ENCODE assay signal across 14 mouse cellular contexts in genomic region chr7:44536590-44536968, GRCm38 (mm10). TPM values are rescaled to one million over a fixed set of nuclear protein-coding genes. Genes with fewer than 3 reads are reported as not detected.
DNase-seq lines count a peak whose midpoint lies in the region; ATAC-seq lines count a peak whose summit lies in the region.
"Had no signal": no experiment of that assay in that cellular context is flagged by ENCODE, and none has a peak within 500 bp of the region (broad histone marks: within the 10 kb centered on the region; RNA-seq: fewer than 3 reads in every experiment).

No protein-coding gene starts in this region.

- H3K36me3 ChIP-seq in forebrain, embryonic 14.5 days (ENCODE audit: control insufficient read depth, insufficient read depth, low read length) = peaks cover 82% of the 10 kb centered on the region
- peaks cover 95% of the 10 kb centered on the region for H3K36me3 ChIP-seq in forebrain, embryonic 13.5 days (ENCODE audit: poor library complexity, severe bottlenecking)
- H3K36me3 ChIP-seq in intestine, embryonic 15.5 days = peaks cover 57% of the 10 kb centered on the region

- H3K4me3 ChIP-seq in forebrain, embryonic 14.5 days (ENCODE audit: low read depth, low read length) = no peak overlapping the region
- no peak overlapping the region for H3K4me3 ChIP-seq in forebrain, embryonic 13.5 days
- H3K4me3 ChIP-seq in intestine, embryonic 15.5 days (replicated peaks) = no peak overlapping the region
- H3K4me3 ChIP-seq: heart, adult 2 months; lung, embryonic 15.5 days had no signal

- H3K9ac ChIP-seq in forebrain, embryonic 14.5 days (ENCODE audit: low read length) = 0 out of 2 replicates have a peak overlapping the region, but pooled peaks have one; percentile 5
- no peak overlapping the region for H3K9ac ChIP-seq in forebrain, embryonic 13.5 days
- H3K9ac ChIP-seq in intestine, embryonic 15.5 days = no peak overlapping the region
- H3K9ac ChIP-seq: lung, embryonic 15.5 days had no signal

- no peaks in the 10 kb centered on the region for H3K4me1 ChIP-seq in forebrain, embryonic 14.5 days (ENCODE audit: control insufficient read depth, insufficient read depth, low read length)
- no peaks in the 10 kb centered on the region for H3K4me1 ChIP-seq in forebrain, embryonic 13.5 days
- no peaks in the 10 kb centered on the region for H3K4me1 ChIP-seq in intestine, embryonic 15.5 days (replicated peaks)
- H3K4me1 ChIP-seq: lung, embryonic 15.5 days had no signal

- H3K27me3 ChIP-seq in forebrain, embryonic 14.5 days (replicated peaks; ENCODE audit: control insufficient read depth, insufficient read depth, low read length) = no peaks in the 10 kb centered on the region
- H3K27me3 ChIP-seq in forebrain, embryonic 13.5 days = no peaks in the 10 kb centered on the region
- no peaks in the 10 kb centered on the region for H3K27me3 ChIP-seq in intestine, embryonic 15.5 days (replicated peaks)
- H3K27me3 ChIP-seq: lung, embryonic 15.5 days had no signal

- no peak overlapping the region for H3K27ac ChIP-seq in forebrain, embryonic 14.5 days (ENCODE audit: low read depth, low read length)
- no peak overlapping the region for H3K27ac ChIP-seq in forebrain, embryonic 13.5 days
- H3K27ac ChIP-seq in intestine, embryonic 15.5 days = no peak overlapping the region
- H3K27ac ChIP-seq: heart, adult 2 months; lung, embryonic 15.5 days had no signal

- WGBS in forebrain, embryonic 14.5 days = 85% methylated on average over 6 of the region's 6 CpGs
- WGBS in forebrain, embryonic 13.5 days = 79% methylated on average over 6 of the region's 6 CpGs
- WGBS in intestine, embryonic 15.5 days = 85% methylated on average over 6 of the region's 6 CpGs

- DNase-seq in forebrain, embryonic 14.5 days (ENCODE audit: low spot score) = no peak
- peak; percentile 46 for DNase-seq in layer of hippocampus, adult 9-11 months
- no peak for DNase-seq in layer of hippocampus, adult 9-10 months (ENCODE audit: low spot score)
- DNase-seq in cerebellum, postnatal 25 days = peak; percentile 83 to 94
- DNase-seq in lung, postnatal 14 days = peak; percentile 72
- no peak for DNase-seq in spleen, postnatal 4 days (ENCODE audit: low spot score in 2 of 2)
- DNase-seq: layer of hippocampus, postnatal 36 days had no signal

- no peak for ATAC-seq in forebrain, embryonic 14.5 days
- ATAC-seq in forebrain, embryonic 13.5 days = no peak
- no peak for ATAC-seq in intestine, embryonic 15.5 days

- no peaks in the 10 kb centered on the region for H3K9me3 ChIP-seq in forebrain, embryonic 14.5 days (replicated peaks; ENCODE audit: control insufficient read depth, low read length)
- H3K9me3 ChIP-seq in forebrain, embryonic 13.5 days (replicated peaks) = no peaks in the 10 kb centered on the region
- H3K9me3 ChIP-seq in intestine, embryonic 15.5 days = no peaks in the 10 kb centered on the region
- H3K9me3 ChIP-seq: lung, embryonic 15.5 days had no signal

- H3K4me2 ChIP-seq in forebrain, embryonic 14.5 days (ENCODE audit: low read length) = no peak overlapping the region
- no peak overlapping the region for H3K4me2 ChIP-seq in forebrain, embryonic 13.5 days
- H3K4me2 ChIP-seq in intestine, embryonic 15.5 days (replicated peaks) = no peak overlapping the region
- H3K4me2 ChIP-seq: lung, embryonic 15.5 days had no signal

RNA-seq across cellular contexts. Expression of gene Spib, which starts 4.7 kb away (rescaled TPM):
- polyA plus RNA-seq in forebrain, embryonic 14.5 days (2014; fragmentation: Nextera tagmentation; extraction: Ambion mirVana) = not detected in 2 replicates
- polyA plus RNA-seq in forebrain, embryonic 13.5 days (2015; fragmentation: Nextera tagmentation; extraction: Ambion mirVana) = not detected in 2 replicates
- 0.25 and 0.43 TPM in 2 replicates for polyA plus RNA-seq in intestine, embryonic 15.5 days (2015; fragmentation: Nextera tagmentation; extraction: Ambion mirVana)
- polyA plus RNA-seq: embryonic facial prominence, embryonic 11.5 days; neural tube, embryonic 11.5 days; stomach, embryonic 14.5 days had no signal

RNA-seq across cellular contexts. Expression of gene Pold1, which starts 12.1 kb away (rescaled TPM):
- 32.6 and 33.0 TPM in 2 replicates for polyA plus RNA-seq in forebrain, embryonic 14.5 days (2014; fragmentation: Nextera tagmentation; extraction: Ambion mirVana)
- polyA plus RNA-seq in forebrain, embryonic 13.5 days (2015; fragmentation: Nextera tagmentation; extraction: Ambion mirVana) = 77.8 and 89.7 TPM in 2 replicates
- polyA plus RNA-seq in intestine, embryonic 15.5 days (2015; fragmentation: Nextera tagmentation; extraction: Ambion mirVana) = 72.0 and 76.0 TPM in 2 replicates

RNA-seq across cellular contexts. Expression of gene Mybpc2, which starts 12.1 kb away (rescaled TPM):
- 0.10 TPM in 2 replicates for polyA plus RNA-seq in forebrain, embryonic 14.5 days (2014; fragmentation: Nextera tagmentation; extraction: Ambion mirVana)
- 0.13 and 0.14 TPM in 2 replicates for polyA plus RNA-seq in forebrain, embryonic 13.5 days (2015; fragmentation: Nextera tagmentation; extraction: Ambion mirVana)
- polyA plus RNA-seq in intestine, embryonic 15.5 days (2015; fragmentation: Nextera tagmentation; extraction: Ambion mirVana) = 0.14 and 0.36 TPM in 2 replicates
- polyA plus RNA-seq: embryonic facial prominence, embryonic 11.5 days; neural tube, embryonic 11.5 days had no signal

RNA-seq across cellular contexts. Expression of gene Nr1h2, which starts 17.2 kb away (rescaled TPM):
- 72.6 and 78.2 TPM in 2 replicates for polyA plus RNA-seq in forebrain, embryonic 14.5 days (2014; fragmentation: Nextera tagmentation; extraction: Ambion mirVana)
- polyA plus RNA-seq in forebrain, embryonic 13.5 days (2015; fragmentation: Nextera tagmentation; extraction: Ambion mirVana) = 76.0 and 76.2 TPM in 2 replicates
- polyA plus RNA-seq in intestine, embryonic 15.5 days (2015; fragmentation: Nextera tagmentation; extraction: Ambion mirVana) = 66.3 and 69.5 TPM in 2 replicates

RNA-seq across cellular contexts. Expression of gene Napsa, which starts 35.6 kb away (rescaled TPM):
- polyA plus RNA-seq in forebrain, embryonic 14.5 days (2014; fragmentation: Nextera tagmentation; extraction: Ambion mirVana) = 0.74 and 0.79 TPM in 2 replicates
- polyA plus RNA-seq in forebrain, embryonic 13.5 days (2015; fragmentation: Nextera tagmentation; extraction: Ambion mirVana) = 0.53 and 0.57 TPM in 2 replicates
- polyA plus RNA-seq in intestine, embryonic 15.5 days (2015; fragmentation: Nextera tagmentation; extraction: Ambion mirVana) = 3.1 and 3.6 TPM in 2 replicates

Comparison
In these comparisons a context has a peak if more than half of its experiments do, and no peak if none do; other contexts are left out.
1. DNase-seq: peak in layer of hippocampus, adult 9-11 months (single experiment), cerebellum, postnatal 25 days (2 of 2) and lung, postnatal 14 days (single experiment); none in forebrain, embryonic 14.5 days (single experiment), layer of hippocampus, adult 9-10 months (single experiment) and spleen, postnatal 4 days (0 of 2).